Mouse (Mus musculus): ENCODE measurements at regions not wholly inside any gene's neighbourhood (a gene's known extent, or its start where the extent isn't known, plus 50 kb on each side); places are given as distances from the start of the nearest gene placed in this dataset.
"Not testable (repeated sequence)": the region's sequence is repeated elsewhere in the genome, so short reads cannot be mapped to it uniquely, and the experiment has no call there.

DNA sequence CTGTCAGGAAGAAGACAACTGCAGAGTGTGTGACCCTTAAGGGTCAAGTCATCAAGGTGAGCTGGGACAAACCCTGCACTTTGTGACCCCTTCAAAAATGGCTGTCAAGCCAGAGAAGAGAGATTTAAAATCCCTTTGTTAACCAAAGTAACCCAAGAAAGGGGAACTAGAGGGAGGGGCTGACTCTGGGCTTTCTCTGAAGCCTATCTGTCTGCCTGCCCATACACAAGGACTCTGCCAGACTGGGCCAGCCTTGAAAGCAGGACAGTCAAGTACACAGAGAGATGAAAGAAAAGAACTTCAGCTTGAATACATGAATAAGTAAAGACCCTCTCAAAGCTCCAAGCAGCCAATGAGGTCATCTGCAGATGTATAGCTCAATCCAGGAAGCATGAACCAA lies 595.3 kb downstream of the Pdcd6ip start:
- no peak for ATAC-seq (replicated peaks; ENCODE audit: poor library complexity)

DNA sequence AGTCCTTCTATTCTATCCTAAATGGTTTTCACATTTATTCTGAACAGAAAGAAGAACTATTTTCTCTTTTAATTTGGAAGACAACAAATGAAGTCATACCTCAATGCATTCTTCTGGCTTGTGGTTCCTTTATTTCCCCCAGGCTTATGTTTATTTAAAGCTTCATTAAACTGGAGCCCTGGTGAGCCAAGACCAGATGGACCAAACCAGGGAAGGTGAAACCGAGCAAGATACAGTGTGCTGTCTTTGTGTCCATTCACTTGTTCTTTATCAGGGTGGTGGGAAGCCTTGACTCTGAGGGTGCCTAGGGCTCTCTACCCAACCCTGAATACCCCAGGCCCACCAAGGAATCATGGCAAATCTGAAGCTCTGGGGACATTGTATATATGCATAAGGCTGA lies 606.3 kb downstream of the Pdcd6ip start:
- ATAC-seq (replicated peaks; ENCODE audit: poor library complexity) = no peak

DNA sequence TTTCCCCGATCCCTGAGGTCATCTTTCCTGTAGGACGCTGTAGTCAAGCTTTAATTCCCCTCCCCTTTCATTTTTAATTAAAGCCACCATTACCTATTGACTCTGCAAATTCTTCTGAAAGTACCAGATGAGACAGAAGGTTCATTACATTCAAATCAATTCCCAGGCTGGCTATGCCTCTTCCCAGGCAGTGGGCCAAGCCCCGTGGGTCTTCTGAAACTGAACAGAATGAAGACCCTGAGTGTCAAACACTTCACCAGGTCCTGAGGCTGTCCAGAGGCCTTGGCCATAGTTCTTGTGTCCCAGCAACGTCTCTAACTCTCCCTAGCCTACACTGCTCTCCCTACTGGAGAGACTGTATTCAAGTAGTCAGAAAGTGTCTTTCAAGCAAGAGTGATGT lies 607.4 kb downstream of the Pdcd6ip start:
- ATAC-seq (replicated peaks; ENCODE audit: poor library complexity) = no peak

DNA sequence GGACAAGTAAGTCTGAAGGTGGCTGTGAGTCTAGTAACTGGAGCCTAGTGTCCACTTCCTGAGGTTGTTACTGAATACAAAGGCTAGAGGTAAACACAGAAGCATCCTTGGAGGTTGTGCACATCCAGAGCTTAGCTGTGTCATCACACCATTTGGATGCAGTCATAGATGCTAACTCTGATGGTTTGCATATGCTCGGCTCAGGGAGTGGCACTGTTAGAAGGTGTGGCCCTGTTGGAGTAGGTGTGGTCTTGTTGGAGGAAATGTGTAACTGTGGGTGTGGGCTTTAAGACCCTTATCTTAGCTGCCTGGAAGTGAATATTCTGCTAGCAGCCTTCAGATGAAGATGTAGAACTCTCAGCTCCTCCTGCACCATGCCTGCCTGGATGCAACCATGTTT lies 612.6 kb downstream of the Pdcd6ip start:
- not testable (repeated sequence) for ATAC-seq (replicated peaks; ENCODE audit: poor library complexity)

DNA sequence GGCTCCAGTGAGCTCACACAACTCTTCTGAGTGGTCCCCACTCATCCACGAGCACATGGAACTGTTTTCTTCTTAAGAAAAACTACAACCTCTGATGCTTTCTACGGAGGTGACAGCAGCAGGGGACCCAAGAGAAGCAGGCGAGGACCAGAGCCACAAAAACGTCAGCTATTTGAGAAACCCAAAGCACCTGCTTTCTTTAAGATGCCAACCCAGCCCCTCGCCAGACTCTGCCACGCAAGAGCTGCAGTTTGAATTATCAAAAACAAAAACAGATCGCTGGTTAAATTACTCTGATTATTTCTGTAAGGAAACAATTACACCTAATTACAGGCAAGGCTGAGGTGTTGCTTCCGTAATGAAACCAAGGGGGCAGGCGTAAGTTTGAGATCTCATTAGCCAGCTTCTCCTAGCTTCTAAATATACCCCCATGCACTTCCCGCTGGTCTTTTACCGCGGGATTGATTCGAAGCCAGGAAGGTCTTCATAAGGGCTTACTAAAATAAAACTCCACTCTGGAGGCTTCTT lies 614.1 kb downstream of the Pdcd6ip start:
- ATAC-seq (replicated peaks; ENCODE audit: poor library complexity) = no peak

DNA sequence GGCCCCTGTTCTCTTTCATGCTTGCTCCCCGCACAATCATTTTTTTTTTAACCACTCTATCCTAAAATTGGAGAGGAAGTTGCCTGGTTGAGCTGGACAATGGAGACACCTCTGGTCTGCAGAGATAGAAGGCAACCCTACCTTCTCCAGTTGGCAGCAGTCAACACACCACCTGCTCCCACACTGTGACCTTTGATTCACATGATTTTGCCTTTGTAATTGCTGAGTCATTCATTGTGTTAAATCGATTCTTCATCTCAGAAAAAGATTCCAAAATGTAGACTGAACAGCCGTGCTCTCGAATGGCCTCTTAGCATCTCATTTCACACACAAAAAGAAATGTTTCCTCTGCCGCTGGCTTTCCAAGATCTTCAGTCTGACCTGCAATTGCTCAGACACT lies 616.2 kb downstream of the Pdcd6ip start:
- no peak for ATAC-seq (replicated peaks; ENCODE audit: poor library complexity)

DNA sequence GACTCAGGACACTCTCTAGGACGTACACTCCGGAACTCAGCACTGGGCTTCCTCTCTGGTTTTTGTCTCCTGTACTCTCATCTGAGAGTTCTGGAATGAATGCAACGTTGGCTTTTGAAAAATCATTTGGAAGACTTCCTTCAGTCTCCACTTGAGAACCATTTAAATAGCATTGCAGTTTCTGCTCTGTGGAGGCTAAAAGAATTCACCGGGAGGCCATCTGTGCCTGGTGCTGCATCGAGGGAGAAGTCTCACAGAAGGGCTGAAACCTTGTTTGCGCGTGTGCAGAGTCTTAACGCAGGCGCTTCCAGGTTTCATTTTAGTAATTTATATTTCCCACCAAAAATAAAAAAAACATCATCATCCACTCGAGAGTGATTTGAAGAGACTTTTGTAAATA lies 620.3 kb downstream of the Pdcd6ip start:
- no peak for ATAC-seq (replicated peaks; ENCODE audit: poor library complexity)

DNA sequence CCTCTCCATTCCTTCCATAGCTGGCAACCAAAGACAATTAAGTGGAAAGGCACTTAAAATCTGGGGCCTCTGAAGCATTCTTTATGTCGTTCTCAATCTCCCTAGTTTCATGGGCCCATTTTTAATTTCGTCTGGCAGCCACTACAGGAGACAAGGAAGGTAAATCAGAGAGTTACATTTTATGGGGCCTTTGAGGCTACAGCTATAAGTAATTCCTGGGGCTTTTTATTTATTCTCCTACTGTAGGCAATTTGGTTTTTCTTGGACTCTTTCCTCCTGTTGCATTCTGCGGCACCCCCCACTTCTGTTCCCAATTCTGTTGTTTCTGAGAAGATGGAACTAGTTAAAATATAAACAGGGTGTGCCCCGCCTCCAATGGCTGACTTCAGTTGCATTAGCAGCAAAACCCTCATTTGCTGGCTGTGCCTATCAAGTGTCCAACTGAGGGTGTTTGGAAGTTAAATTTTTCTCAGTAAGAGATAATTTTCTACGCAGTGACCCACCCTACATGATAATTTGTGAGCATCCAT lies 622.7 kb downstream of the Pdcd6ip start:
- ATAC-seq (replicated peaks; ENCODE audit: poor library complexity) = no peak

DNA sequence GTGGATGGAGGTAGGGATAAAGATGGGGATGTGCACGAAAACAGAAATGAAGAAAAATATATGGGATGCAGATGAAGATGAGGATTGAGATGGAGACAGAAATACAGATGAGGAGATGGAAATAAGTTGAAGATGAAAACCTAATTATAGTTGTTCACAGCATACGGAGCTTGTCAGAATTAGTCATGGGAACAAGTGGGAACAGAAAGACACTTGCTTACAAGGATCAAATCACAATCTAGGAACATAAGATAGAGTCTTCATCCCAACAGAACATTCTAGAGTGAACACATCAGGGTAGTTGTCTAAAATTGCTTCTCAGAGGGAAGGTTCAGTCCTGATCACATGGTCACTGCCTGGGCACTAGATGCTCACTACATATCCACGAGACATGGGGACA lies 633.2 kb downstream of the Pdcd6ip start:
- no peak for ATAC-seq (replicated peaks; ENCODE audit: poor library complexity)

DNA sequence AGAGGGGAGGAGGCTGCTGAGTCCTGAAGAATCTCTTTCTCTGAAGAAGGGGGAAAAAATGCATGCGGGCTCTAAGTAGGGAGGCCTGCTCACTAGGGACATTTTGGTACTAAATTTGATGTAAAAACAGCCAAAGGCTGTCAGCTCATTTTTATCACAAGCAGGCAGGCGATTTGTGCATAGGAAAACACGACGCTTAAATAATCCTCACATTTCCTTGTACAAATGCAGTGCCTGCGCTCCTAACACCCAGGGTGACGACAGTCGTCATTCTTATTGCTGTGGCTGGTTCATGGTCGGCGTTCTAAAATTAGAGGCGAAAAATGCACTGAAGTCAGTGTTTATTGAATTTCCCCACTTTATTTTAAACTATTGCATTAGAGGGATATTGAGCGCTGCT lies 650.6 kb downstream of the Pdcd6ip start:
- no peak for ATAC-seq (replicated peaks; ENCODE audit: poor library complexity)

DNA sequence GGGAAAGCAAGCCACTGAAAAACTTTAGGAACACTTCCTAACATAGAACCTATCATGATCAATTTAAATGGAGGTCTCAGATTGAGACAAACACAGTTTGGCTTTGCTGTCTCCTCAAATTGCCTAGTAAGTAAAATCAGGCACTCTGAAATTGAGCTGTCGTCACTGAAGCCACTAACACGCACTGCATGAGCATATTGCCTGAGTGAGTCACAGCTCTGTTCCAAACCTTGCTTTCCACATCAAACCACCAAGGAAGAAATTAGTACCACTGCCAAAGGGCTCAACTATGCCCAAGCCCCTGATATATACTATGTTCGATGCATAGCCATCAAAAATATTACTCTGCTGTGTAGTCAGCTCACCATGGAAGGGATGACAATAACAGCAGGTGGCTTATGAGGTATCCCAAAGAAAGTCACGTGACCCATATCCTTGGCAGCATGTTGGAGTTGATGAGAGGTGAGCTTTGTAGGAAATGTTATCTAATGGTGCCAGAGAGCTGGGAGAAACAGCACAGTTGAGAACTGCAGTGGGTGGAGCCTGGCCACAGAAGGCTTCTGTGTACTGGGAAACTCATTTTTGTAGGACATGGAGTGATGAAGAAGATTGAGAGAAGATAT lies 663.4 kb downstream of the Pdcd6ip start:
- no peak for ATAC-seq (replicated peaks; ENCODE audit: poor library complexity)

DNA sequence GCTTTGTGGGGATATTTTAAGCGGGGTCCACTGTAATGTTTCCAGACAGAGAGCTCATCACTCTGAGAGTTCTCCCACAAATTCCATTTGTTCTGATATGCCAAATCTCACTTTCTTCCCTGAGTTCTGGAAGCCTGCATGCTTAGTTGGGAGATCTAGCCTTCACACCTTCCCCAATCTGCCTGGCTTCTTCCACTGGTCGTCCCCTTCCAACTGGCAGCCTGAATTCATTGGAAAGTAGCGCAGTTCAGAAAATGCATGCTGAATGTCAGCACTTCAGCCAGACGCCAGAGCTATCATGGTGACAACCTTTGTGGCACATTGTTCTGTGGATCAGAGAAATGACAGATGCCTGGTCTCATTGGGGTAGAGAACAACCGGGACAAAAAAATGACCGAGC lies 667.2 kb downstream of the Pdcd6ip start:
- ATAC-seq (replicated peaks; ENCODE audit: poor library complexity) = no peak

DNA sequence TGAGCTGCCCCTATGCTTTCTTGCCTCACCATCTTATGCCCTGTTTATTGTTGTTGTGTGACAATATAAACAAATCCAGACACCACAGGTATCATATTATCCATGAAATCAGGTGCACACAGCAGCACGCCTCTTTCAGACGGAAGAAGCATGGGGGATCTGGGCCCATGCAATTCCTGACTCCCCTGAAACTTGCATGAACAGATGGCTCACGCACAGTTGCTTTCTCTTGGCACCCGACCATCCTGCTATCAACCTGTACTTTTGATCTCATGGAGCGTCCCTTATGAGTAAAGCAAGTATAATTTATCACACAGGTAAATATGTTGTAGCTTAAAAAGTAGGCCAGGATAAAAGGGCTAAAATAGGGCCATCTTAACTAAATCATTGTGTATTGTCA lies 674.1 kb downstream of the Pdcd6ip start:
- no peak for ATAC-seq (replicated peaks; ENCODE audit: poor library complexity)

DNA sequence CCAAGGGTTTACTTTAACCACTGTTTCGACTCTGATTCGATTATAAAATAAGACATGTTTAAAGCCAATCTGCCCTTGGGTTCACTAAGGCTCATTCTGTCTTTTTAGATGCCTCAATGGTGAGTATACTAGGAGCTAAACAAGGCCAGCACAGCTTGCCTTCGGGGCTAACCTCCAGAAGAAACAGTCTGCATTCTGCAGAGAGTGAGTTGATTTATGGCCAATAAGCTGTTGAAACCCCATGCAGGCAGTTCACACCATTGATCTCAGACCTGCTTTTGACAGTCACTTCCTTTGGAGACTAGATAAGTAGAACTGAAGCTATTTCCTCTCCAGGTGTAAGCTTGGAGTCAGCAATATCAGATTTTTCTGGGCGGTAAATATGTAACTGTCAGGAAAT lies 679.0 kb downstream of the Pdcd6ip start:
- ATAC-seq (replicated peaks; ENCODE audit: poor library complexity) = no peak

DNA sequence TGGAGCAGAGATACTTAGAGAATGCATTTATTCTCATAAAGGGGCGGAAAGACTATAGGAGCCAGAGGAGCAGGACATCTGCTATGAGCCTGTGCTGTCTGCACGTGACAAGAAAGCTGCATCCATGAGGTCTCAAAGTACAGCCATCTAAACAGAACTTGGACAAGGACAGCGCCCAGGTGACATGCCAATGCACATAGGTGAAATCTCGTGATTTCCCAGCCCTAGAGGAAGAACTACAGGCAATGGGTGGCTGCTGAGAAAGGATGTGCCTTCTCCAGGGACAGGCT lies 681.2 kb downstream of the Pdcd6ip start:
- ATAC-seq (replicated peaks; ENCODE audit: poor library complexity) = no peak

DNA sequence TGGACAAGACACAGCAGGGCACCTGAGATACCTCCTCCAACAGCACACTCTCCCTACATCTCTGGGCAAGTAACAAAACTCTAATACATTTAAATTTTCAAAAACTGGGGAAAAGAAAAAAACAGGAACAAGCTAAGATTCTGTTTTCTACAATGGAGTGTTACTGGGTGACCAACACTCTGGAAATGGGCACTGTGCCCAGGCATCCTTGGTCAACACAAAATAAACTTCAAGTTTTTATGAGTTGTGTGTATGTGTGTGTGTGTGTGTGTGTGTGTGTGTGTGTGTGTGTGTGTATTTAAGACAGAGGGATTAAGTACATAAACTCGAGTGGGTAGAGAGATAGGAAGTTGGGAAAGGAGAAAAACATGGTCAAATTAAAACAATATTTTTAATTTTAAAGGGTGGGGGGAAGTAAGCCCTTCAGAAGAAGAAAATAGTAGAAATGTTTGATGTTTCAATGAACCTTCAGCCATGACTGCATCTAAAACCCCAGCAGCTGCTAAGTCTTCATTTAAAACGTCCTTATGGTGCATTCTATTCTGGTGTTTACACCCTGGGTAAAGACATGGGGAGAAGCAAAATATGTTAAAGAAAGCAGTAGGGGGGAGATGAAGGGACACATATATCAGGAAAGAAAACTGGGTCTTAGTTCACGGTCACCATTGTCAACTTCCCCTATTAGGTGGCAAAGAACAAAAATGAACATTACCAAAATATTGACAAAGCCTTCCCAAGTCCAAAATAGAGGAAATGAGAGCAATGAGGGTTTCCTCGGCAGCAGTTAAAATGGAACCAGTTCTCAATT lies 681.8 kb downstream of the Pdcd6ip start:
- ATAC-seq (replicated peaks; ENCODE audit: poor library complexity) = peak; percentile 82

DNA sequence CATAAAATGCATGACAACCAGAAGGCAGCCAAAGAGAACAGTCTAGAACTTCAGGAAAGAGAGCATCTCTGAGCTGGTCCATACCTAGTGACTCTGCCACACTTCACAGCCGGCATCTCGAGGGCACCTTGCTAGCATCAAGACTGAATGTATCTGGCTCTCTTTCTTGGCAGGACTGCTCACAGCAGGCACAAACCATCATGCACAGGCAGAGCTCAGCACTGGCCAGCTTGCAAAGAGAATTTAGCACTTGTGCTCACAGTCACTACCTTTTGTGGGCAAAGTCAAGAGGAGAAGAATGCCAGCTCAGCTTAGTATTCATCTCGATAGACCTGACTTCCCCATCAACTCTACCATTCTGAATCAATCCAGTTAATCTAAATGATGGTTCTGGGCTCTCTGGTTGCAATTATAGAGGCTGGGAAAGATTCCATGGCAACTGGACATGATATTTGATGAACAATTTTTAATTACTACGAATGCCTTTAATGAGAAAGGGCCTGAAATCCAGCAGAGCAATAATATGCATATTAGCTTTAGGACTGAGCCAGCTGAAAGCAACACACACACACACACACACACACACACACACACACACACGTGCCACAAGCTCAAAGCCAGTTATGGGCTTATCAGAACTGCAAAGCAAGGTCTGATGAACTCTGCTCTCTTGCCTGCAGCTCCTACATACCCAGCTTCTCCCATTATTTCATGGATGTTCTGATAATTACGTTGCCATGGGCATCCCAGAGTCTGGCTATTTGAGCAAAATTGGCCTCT lies 686.0 kb downstream of the Pdcd6ip start:
- ATAC-seq (replicated peaks; ENCODE audit: poor library complexity) = no peak

DNA sequence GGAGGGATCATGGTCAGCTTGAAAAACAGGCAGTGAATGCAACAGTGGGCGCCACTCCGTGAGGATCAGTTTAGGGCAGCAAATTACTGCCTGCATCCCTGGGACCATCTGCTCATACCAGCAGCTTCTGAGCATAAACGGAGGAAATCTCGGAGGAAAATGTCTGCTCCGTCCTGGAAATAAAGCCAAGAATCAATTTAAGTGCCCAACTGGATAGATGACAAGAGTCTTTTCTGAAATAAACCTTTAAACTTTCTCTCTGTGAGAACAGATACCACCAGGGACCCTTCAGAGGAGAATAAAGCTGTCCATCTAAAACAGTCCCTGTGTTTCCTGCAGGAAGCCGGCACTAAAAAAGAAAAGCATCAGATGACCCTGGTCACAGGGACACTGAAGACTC lies 688.5 kb downstream of the Pdcd6ip start:
- no peak for ATAC-seq (replicated peaks; ENCODE audit: poor library complexity)

DNA sequence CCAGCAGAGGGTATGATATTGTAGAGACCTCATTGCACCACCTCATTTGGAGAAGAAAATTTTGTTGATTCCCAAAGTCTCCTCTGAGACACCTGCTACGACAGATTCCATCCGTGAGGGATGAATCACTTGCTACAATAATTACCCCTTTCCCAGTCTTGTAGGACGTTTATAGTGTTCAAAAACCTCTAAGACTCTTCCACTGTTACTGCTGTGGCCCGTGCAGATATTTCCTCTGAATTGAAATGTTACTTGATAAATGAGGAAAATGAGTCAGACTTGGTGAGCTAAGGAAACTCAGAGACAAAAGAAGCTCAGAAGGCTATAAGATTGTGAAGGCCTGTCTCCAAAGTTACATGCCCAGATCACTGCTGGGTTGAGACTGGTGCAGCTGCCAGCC lies 700.0 kb downstream of the Pdcd6ip start:
- ATAC-seq (replicated peaks; ENCODE audit: poor library complexity) = no peak

DNA sequence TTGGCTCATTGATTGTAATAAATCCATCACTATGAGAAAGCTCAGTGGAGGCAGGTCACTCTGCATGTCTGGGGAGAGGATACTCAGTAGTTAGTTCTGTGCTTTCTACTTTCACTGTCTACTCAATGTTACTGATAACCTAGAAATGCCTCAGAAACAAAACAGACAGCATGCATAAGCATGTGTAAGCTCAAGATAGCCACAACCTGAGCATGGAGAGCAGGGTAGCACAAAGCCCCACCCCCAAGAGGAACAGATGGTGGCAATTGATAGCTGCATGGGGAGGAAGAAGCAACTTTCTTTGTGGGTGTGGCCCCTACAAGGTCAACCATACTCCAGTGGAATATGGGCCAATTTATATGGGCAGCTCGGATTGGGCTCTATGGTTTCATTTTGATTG lies 711.9 kb downstream of the Pdcd6ip start:
- peak; percentile 98 for ATAC-seq (replicated peaks; ENCODE audit: poor library complexity)

DNA sequence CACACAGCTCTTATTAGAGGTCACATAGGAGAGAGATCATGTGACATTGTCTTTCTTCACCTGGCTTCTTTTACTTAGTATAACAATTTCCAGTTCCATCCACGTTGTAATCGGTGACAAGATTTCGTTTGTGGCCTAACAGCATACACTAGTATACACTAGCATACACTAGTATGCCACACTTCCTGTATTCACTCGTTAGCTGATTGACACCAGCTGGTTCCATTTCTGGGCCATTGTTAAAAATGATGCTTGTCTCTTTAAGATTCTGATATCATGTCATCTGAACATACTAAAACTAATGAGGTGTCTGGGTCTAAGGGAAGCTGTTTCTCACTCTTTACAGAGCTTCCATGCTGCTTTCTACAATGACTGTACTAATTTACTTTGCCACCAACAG lies 713.3 kb downstream of the Pdcd6ip start:
- no peak for ATAC-seq (replicated peaks; ENCODE audit: poor library complexity)

DNA sequence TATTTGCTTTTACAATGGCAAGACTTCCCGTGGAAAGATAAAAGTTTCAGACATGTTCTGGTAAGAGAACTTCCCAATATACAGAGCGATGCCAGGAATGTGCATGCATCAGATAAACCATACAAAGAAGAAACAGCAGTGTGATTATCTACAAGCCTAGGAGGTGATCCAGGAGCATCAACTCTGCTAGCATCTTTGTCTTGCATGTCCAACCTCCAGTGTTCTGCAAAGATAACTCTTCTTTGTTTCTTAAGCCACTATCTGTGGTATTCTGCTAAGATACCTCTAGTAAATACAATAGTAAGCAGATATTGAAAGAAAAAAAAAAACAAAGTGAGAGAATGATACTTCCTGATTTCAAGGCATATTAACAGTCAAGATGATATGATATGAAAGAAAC lies 714.4 kb downstream of the Pdcd6ip start:
- ATAC-seq (replicated peaks; ENCODE audit: poor library complexity) = peak; percentile 49

Measured in megakaryocyte progenitor cell, adult 5-6 weeks (primary cell).